Mouse (Mus musculus) hindbrain, embryonic 10.5 days (tissue): Measurements from ENCODE around the gene Cdk19. TPM values are rescaled to one million over a fixed set of nuclear protein-coding genes. Genes with fewer than 3 reads are reported as not detected.
"Not testable (repeated sequence)": the region's sequence is repeated elsewhere in the genome, so short reads cannot be mapped to it uniquely, and the experiment has no call there.

Experiments
- DNase-seq: peaks from one replicate; pipeline ENCODE4 v3.0.0-alpha.2; 2017; ENCODE audit warnings: low spot score
- H3K27ac ChIP-seq: fragments of 300-500 bp; sonication (generic); 2 replicates; pipeline ENCODE4 v1.5.1; 2016; ENCODE audit warnings: mild to moderate bottlenecking, moderate library complexity
- H3K27me3 ChIP-seq: fragments of 300-500 bp; sonication (generic); 2 replicates; pipeline ENCODE4 v1.6.1; 2016; ENCODE audit warnings: mild to moderate bottlenecking; ENCODE audit not compliant: poor library complexity, insufficient read depth, severe bottlenecking
- H3K36me3 ChIP-seq: fragments of 300-500 bp; sonication (generic); 2 replicates; pipeline ENCODE4 v1.6.1; 2016; ENCODE audit warnings: mild to moderate bottlenecking, moderate library complexity
- H3K4me1 ChIP-seq: fragments of 300-500 bp; sonication (generic); replicated peaks from 2 replicates; pipeline ENCODE4 v1.6.1; 2016; ENCODE audit warnings: mild to moderate bottlenecking
- H3K4me3 ChIP-seq: fragments of 300-500 bp; sonication (generic); 2 replicates; pipeline ENCODE4 v1.5.1; 2016; ENCODE audit warnings: mild to moderate bottlenecking, moderate library complexity
- H3K9me3 ChIP-seq: fragments of 300-500 bp; sonication (generic); 2 replicates; pipeline ENCODE4 v1.6.1; 2016; ENCODE audit warnings: mild to moderate bottlenecking, moderate library complexity
- WGBS: fragments of 180-500 bp; shearing (Covaris S2); methylation state at CpG from one replicate; pipeline ENCODE4 v1.1.7; 2016; 5-methylcytosine and 5-hydroxymethylcytosine counted together
- polyA plus RNA-seq: library from polyadenylated mRNA; unstranded; fragments of >200 nt; fragmentation: Nextera tagmentation; extraction: Ambion mirVana; gene quantifications from 2 replicates; pipeline ENCODE4 v1.2.1, GENCODE M21; 2016

Cdk19 gene
- polyA plus RNA-seq, 1 experiment from 2014 or later: 7.0 TPM

GRCm38 (mm10) chr10:40512185-40512584 lies 172.8 kb downstream of the Cdk19 start:
- H3K4me1 ChIP-seq: peaks cover 23% of the 10 kb centered on the region
- H3K27me3 ChIP-seq: no peaks in the 10 kb centered on the region
- no peaks in the 10 kb centered on the region for H3K36me3 ChIP-seq
- peaks cover 3% of the 10 kb centered on the region; the same call in 1 of the 2 replicates for H3K9me3 ChIP-seq
- H3K4me3 ChIP-seq: no peak overlapping the region
- no peak for DNase-seq
- no peak overlapping the region for H3K27ac ChIP-seq
- 97% methylated on average over 6 of the region's 6 CpGs for WGBS

- not testable (repeated sequence) for H3K27ac ChIP-seq, DNase-seq, H3K27me3 ChIP-seq, H3K9me3 ChIP-seq, H3K4me3 ChIP-seq, H3K36me3 ChIP-seq
- 95% methylated on average over 7 of the region's 7 CpGs for WGBS
- H3K4me1 ChIP-seq: peaks cover 28% of the 10 kb centered on the region
Observed at GRCm38 (mm10) chr10:40512996-40513395, 173.6 kb downstream of the Cdk19 start.

- 78% methylated on average over 5 of the region's 5 CpGs for WGBS
- Histone ChIP-seq H3K4me1 (peaks cover 38% of the 10 kb centered on the region), H3K9me3 (peaks cover 3% of the 10 kb centered on the region; the same call in 1 of the 2 replicates), H3K27ac (peak overlapping the region; percentile 43), H3K27me3 (0 out of 2 replicates have a peak, but pooled peaks cover 3% of the 10 kb centered on the region), H3K36me3 (no peaks in the 10 kb centered on the region), H3K4me3 (no peak overlapping the region)
- DNase-seq: no peak
Observed at GRCm38 (mm10) chr10:40515225-40515681, 175.9 kb downstream of the Cdk19 start.

- peaks cover 47% of the 10 kb centered on the region for H3K4me1 ChIP-seq
- 34% methylated on average over 4 of the region's 4 CpGs for WGBS
- 0 out of 2 replicates have a peak, but pooled peaks cover 3% of the 10 kb centered on the region for H3K27me3 ChIP-seq
- no peak for DNase-seq
- no peaks in the 10 kb centered on the region for H3K36me3 ChIP-seq
- peak overlapping the region; percentile 64 for H3K27ac ChIP-seq
- H3K4me3 ChIP-seq: no peak overlapping the region
- peaks cover 3% of the 10 kb centered on the region; the same call in 1 of the 2 replicates for H3K9me3 ChIP-seq
Observed at GRCm38 (mm10) chr10:40516421-40516820, 177.1 kb downstream of the Cdk19 start.

GRCm38 (mm10) chr10:40519586-40519985 lies 180.2 kb downstream of the Cdk19 start:
- Histone ChIP-seq H3K9me3 (no peaks in the 10 kb centered on the region), H3K36me3 (no peaks in the 10 kb centered on the region), H3K27me3 (0 out of 2 replicates have a peak, but pooled peaks cover 3% of the 10 kb centered on the region), H3K4me3 (no peak overlapping the region), H3K4me1 (peaks cover 77% of the 10 kb centered on the region), H3K27ac (0 out of 2 replicates have a peak overlapping the region, but pooled peaks have one; percentile 41)
- WGBS: 87% methylated on average over 4 of the region's 4 CpGs
- DNase-seq: no peak

GRCm38 (mm10) chr10:40521579-40521978 lies 182.2 kb downstream of the Cdk19 start:
- H3K27me3 ChIP-seq: 0 out of 2 replicates have a peak, but pooled peaks cover 3% of the 10 kb centered on the region
- peak overlapping the region; percentile 74 for H3K27ac ChIP-seq
- DNase-seq: peak; percentile 62
- peaks cover 57% of the 10 kb centered on the region for H3K4me1 ChIP-seq
- H3K36me3 ChIP-seq: no peaks in the 10 kb centered on the region
- no peak overlapping the region; the same call in 1 of the 2 replicates for H3K4me3 ChIP-seq
- WGBS: 14% methylated on average over 12 of the region's 12 CpGs
- H3K9me3 ChIP-seq: no peaks in the 10 kb centered on the region

- Histone ChIP-seq H3K9me3 (no peaks in the 10 kb centered on the region), H3K4me1 (peaks cover 52% of the 10 kb centered on the region), H3K27me3 (0 out of 2 replicates have a peak, but pooled peaks cover 3% of the 10 kb centered on the region), H3K27ac (peak overlapping the region; percentile 66), H3K4me3 (no peak overlapping the region), H3K36me3 (no peaks in the 10 kb centered on the region)
- WGBS: 60% methylated on average over 7 of the region's 7 CpGs
- DNase-seq: no peak
Observed at GRCm38 (mm10) chr10:40523312-40523975, 184.1 kb downstream of the Cdk19 start.

- WGBS: 81% methylated on average over 9 of the region's 9 CpGs
Observed at GRCm38 (mm10) chr10:40524032-40524806, 184.9 kb downstream of the Cdk19 start.

GRCm38 (mm10) chr10:40524991-40525390 lies 185.6 kb downstream of the Cdk19 start:
- Histone ChIP-seq H3K4me1 (peaks cover 46% of the 10 kb centered on the region), H3K27me3 (no peaks in the 10 kb centered on the region), H3K9me3 (no peaks in the 10 kb centered on the region), H3K27ac (no peak overlapping the region), H3K36me3 (no peaks in the 10 kb centered on the region), H3K4me3 (no peak overlapping the region)
- WGBS: 33% methylated on average over 10 of the region's 10 CpGs
- peak; percentile 33 for DNase-seq

More at GRCm38 (mm10) chr10:40524032-40524806, 184.9 kb downstream of the Cdk19 start:
- DNase-seq: no peak
- peaks cover 52% of the 10 kb centered on the region for H3K4me1 ChIP-seq
- no peaks in the 10 kb centered on the region for H3K9me3 ChIP-seq
- H3K4me3 ChIP-seq: no peak overlapping the region
- no peaks in the 10 kb centered on the region for H3K36me3 ChIP-seq
- H3K27ac ChIP-seq: no peak overlapping the region
- 0 out of 2 replicates have a peak, but pooled peaks cover 3% of the 10 kb centered on the region for H3K27me3 ChIP-seq

GRCm38 (mm10) chr10:40525616-40526155 lies 186.3 kb downstream of the Cdk19 start:
- no peak for DNase-seq
- 73% methylated on average over 9 of the region's 9 CpGs for WGBS
- peaks cover 45% of the 10 kb centered on the region for H3K4me1 ChIP-seq
- H3K27ac ChIP-seq: no peak overlapping the region
- no peaks in the 10 kb centered on the region for H3K9me3 ChIP-seq
- H3K4me3 ChIP-seq: no peak overlapping the region
- H3K27me3 ChIP-seq: no peaks in the 10 kb centered on the region
- no peaks in the 10 kb centered on the region for H3K36me3 ChIP-seq

- Histone ChIP-seq H3K36me3 (no peaks in the 10 kb centered on the region), H3K27me3 (no peaks in the 10 kb centered on the region), H3K4me3 (no peak overlapping the region), H3K27ac (0 out of 2 replicates have a peak overlapping the region, but pooled peaks have one; percentile 29), H3K4me1 (peaks cover 39% of the 10 kb centered on the region), H3K9me3 (no peaks in the 10 kb centered on the region)
- no peak for DNase-seq
- WGBS: 84% methylated on average over 8 of the region's 8 CpGs
Observed at GRCm38 (mm10) chr10:40526301-40526761, 187.0 kb downstream of the Cdk19 start.

GRCm38 (mm10) chr10:40526986-40527385 lies 187.6 kb downstream of the Cdk19 start:
- no peak for DNase-seq

More at GRCm38 (mm10) chr10:40526986-40527385, 187.6 kb downstream of the Cdk19 start:
- H3K27ac ChIP-seq: no peak overlapping the region
- H3K36me3 ChIP-seq: no peaks in the 10 kb centered on the region
- 89% methylated on average over 3 of the region's 3 CpGs for WGBS
- H3K4me1 ChIP-seq: peaks cover 32% of the 10 kb centered on the region
- H3K4me3 ChIP-seq: no peak overlapping the region
- H3K27me3 ChIP-seq: no peaks in the 10 kb centered on the region
- peaks cover 3% of the 10 kb centered on the region for H3K9me3 ChIP-seq
